Mouse (Mus musculus): ENCODE measurements around the gene Clec10a. TPM values are rescaled to one million over a fixed set of nuclear protein-coding genes. Genes with fewer than 3 reads are reported as not detected.
"Not testable (repeated sequence)": the region's sequence is repeated elsewhere in the genome, so short reads cannot be mapped to it uniquely, and the experiment has no call there.

The Clec10a gene
- polyA plus RNA-seq, 1 experiment = 15.1 TPM

DNA sequence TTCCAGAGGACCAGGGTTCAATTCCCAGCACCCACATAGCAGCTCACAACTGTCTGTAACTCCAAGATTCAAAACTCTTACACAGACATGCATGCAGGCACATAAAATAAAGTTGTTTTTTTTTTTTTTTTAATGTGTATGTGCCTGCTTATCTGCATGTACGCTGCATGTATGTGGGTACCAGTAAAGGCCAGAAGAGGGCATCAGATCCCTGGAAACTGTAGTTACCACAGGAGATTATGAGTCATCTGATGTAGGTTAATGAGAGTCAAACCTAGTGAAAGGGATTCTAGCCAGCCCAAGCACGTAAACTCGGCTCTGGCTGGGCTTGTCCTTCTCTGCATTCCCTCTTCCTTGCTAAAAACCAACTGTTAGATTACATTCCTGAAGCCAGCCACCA is 4.9 kb upstream of the Clec10a start:
- Histone ChIP-seq H3K27ac (ENCODE audit: control insufficient read depth, insufficient read depth, low read depth, low read length, poor library complexity) (no peak overlapping the region), H3K4me3 (replicated peaks; ENCODE audit: control insufficient read depth, low read depth, low read length) (no peak overlapping the region), H3K4me1 (ENCODE audit: control insufficient read depth, insufficient read depth, low read length) (no peaks in the 10 kb centered on the region)
- TF ChIP-seq CTCF (IDR thresholded peaks at IDR 0.05; ENCODE audit: control insufficient read depth, insufficient read depth, low read length) (no peak), POLR2A (IDR thresholded peaks at IDR 0.05; ENCODE audit: borderline replicate concordance, control insufficient read depth, low read depth, low read length) (no peak)
- 71% methylated on average over 3 of the region's 3 CpGs for WGBS

DNA sequence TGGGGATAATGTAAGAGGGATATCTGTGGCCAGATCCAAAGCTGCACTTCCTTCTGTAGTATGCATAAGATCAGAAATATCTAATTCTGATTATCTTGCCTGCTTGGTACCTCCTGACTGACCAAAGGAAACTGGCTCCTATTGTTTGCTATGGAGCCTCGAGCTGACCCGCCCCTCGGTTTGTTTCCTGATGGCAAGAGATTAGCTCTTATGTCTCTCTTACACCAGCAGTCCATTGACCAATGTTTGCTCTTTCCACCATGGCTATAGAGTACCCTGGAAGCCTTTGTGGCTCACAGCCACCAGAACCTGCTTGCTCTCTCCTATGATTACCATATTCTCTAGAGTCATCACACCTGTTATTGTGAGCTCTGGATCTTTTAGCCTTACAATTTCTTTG is 6.3 kb downstream of the Clec10a start:
- no peak overlapping the region for H3K4me3 ChIP-seq (replicated peaks; ENCODE audit: control insufficient read depth, low read depth, low read length)
- TF ChIP-seq POLR2A (IDR thresholded peaks at IDR 0.05; ENCODE audit: borderline replicate concordance, control insufficient read depth, low read depth, low read length) (no peak), CTCF (IDR thresholded peaks at IDR 0.05; ENCODE audit: control insufficient read depth, insufficient read depth, low read length) (no peak)
- WGBS = 58% methylated on average over 3 of the region's 3 CpGs
- no peaks in the 10 kb centered on the region; the same call in 1 of the 2 replicates for H3K4me1 ChIP-seq (ENCODE audit: control insufficient read depth, insufficient read depth, low read length)
- no peak overlapping the region for H3K27ac ChIP-seq (ENCODE audit: control insufficient read depth, insufficient read depth, low read depth, low read length, poor library complexity)

DNA sequence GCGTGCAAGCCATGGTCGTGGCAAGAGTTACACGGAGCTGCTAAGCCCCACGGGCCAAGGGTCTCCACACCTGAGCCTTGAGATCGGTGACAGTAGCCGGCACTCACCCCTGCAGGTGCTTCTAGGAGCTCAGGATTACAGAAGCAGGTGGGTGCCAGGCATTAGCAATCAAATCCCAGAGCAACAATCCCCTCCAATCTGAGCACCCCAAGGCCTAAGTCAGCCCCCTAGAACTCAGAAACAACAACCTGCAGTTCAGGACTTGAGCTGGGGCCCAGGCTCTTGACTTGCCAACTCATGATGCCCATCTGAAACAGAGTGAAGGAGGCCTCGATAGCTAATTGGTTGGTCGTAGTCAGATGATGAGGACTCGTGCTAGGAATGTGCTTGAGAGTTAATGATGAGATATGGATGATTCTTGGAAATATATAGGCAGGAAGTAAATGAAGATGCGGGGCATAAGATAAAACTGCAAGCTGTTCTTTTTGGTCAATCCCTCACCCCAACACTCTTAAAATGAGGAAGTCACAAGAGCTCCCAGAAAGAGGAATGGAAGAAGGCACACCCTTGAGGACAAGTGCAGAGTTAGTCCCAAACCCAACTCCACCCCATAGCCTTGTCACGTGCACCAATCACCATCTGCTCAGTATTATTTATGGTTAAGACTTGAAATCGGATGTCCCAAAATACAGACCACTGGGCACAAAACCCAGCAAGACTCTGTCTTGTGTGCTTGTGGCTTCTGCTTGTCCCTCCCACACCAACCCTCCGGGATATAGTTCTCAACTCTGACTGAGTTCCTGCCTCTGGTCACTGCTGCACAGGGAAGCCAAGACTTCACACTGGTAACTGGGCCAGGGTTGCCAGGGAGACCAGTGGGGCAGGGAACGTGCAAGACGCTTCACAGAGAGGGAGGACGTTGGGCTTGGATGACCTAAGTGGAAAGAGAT is 10.2 kb downstream of the Clec10a start:
- H3K4me3 ChIP-seq (replicated peaks; ENCODE audit: control insufficient read depth, low read depth, low read length) = peak overlapping the region; percentile 45
- H3K4me1 ChIP-seq (ENCODE audit: control insufficient read depth, insufficient read depth, low read length) = no peaks in the 10 kb centered on the region; the same call in 1 of the 2 replicates
- no peak for TF ChIP-seq CTCF (IDR thresholded peaks at IDR 0.05; ENCODE audit: control insufficient read depth, insufficient read depth, low read length)
- TF ChIP-seq POLR2A (IDR thresholded peaks at IDR 0.05; ENCODE audit: borderline replicate concordance, control insufficient read depth, low read depth, low read length) = no peak
- peak overlapping the region; percentile 50 for H3K27ac ChIP-seq (ENCODE audit: control insufficient read depth, insufficient read depth, low read depth, low read length, poor library complexity)
- 32% methylated on average over 16 of the region's 16 CpGs for whole genome bisulfite sequencing

DNA sequence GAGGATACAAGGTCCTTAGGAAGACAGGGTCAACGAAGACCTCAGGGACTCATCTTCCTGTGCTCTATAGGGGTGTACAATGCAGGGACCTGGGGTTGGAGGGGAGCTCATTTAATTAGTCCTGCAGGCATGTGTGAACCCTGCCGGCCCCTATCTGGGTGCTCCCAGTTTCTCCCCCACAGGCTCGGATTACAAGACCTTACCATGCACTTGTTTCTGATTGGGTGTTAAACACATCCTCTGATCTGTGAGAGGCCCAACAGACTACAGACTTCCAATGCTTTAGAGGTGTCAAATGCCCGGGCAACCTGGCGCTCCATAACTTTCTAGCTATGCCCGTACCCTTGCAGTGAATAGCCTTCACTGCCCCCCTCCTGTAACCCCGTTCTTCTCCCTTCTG is 12.1 kb downstream of the Clec10a start:
- Histone ChIP-seq H3K27ac (ENCODE audit: control insufficient read depth, insufficient read depth, low read depth, low read length, poor library complexity) (no peak overlapping the region), H3K4me3 (replicated peaks; ENCODE audit: control insufficient read depth, low read depth, low read length) (no peak overlapping the region), H3K4me1 (ENCODE audit: control insufficient read depth, insufficient read depth, low read length) (no peaks in the 10 kb centered on the region; the same call in 1 of the 2 replicates)
- TF ChIP-seq CTCF (IDR thresholded peaks at IDR 0.05; ENCODE audit: control insufficient read depth, insufficient read depth, low read length) (no peak), POLR2A (IDR thresholded peaks at IDR 0.05; ENCODE audit: borderline replicate concordance, control insufficient read depth, low read depth, low read length) (no peak)
- WGBS = 82% methylated on average over 7 of the region's 7 CpGs

DNA sequence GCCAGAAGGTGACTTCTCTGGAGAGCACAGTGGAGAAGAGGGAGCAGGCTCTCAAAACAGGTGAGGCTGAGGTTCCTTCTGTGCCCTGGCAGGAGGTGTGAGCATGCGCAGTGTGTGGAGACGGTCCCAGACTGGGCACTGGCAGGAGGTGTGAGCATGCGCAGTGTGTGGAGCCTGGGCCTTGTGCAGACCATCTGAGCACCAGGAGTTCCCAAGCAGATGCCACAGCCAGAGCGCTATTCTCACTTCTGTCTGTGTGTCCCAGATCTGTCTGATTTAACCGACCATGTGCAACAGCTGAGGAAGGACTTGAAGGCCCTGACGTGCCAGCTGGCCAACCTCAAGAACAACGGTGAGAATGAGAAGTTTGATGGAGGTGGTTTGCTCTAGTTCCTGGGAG is 13.5 kb downstream of the Clec10a start:
- 60% methylated on average over 7 of the region's 7 CpGs for WGBS
- H3K4me1 ChIP-seq (ENCODE audit: control insufficient read depth, insufficient read depth, low read length); H3K4me3 ChIP-seq (replicated peaks; ENCODE audit: control insufficient read depth, low read depth, low read length); H3K27ac ChIP-seq (ENCODE audit: control insufficient read depth, insufficient read depth, low read depth, low read length, poor library complexity): not testable (repeated sequence)

DNA sequence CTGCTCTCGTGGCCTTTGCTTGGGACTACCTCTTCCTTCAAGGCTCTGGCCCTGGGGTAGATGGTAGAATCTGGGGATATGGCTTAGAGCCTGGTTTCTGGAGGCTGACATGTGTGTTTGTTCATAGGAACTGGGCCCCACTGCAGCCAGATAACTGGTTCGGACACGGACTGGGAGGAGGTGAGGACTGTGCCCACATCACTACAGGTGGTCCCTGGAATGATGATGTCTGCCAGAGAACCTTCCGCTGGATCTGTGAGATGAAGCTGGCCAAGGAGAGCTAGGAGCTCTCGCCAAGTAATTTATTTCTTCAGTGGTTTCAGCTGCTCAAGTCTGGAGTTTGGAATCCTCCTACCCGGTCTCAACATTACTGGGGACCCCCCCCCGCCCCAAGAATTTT is 14.3 kb downstream of the Clec10a start:
- WGBS = 76% methylated on average over 7 of the region's 7 CpGs

DNA sequence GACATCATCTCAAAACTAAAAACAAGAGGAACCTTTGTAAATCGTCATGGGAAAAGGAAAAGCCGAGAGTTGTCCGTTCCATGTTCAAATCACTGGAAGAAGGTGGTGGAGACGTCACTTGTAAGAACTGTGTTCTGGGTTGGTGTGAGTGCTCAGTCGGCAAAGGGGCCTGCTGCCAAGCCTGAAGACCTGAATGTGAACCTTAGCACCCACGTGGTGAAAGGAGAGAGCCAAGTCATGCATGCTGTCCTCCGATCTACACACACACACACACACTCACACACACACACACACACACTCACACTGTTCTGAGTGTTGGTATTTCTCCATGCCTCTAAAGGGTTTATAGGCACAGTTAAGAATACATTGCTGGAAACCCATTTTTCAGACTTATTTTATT is 15.2 kb downstream of the Clec10a start:
- no peak overlapping the region for H3K27ac ChIP-seq (ENCODE audit: control insufficient read depth, insufficient read depth, low read depth, low read length, poor library complexity)
- 77% methylated on average over 7 of the region's 7 CpGs for WGBS
- no peaks in the 10 kb centered on the region for H3K4me1 ChIP-seq (ENCODE audit: control insufficient read depth, insufficient read depth, low read length)
- H3K4me3 ChIP-seq (replicated peaks; ENCODE audit: control insufficient read depth, low read depth, low read length) = no peak overlapping the region
- TF ChIP-seq POLR2A (IDR thresholded peaks at IDR 0.05; ENCODE audit: borderline replicate concordance, control insufficient read depth, low read depth, low read length) (no peak), CTCF (IDR thresholded peaks at IDR 0.05; ENCODE audit: control insufficient read depth, insufficient read depth, low read length) (no peak)

More for the DNA sequence above, 14.3 kb downstream of the Clec10a start:
- TF ChIP-seq POLR2A (IDR thresholded peaks at IDR 0.05; ENCODE audit: borderline replicate concordance, control insufficient read depth, low read depth, low read length) (no peak), CTCF (IDR thresholded peaks at IDR 0.05; ENCODE audit: control insufficient read depth, insufficient read depth, low read length) (no peak)
- Histone ChIP-seq H3K4me3 (replicated peaks; ENCODE audit: control insufficient read depth, low read depth, low read length) (no peak overlapping the region), H3K27ac (ENCODE audit: control insufficient read depth, insufficient read depth, low read depth, low read length, poor library complexity) (no peak overlapping the region), H3K4me1 (ENCODE audit: control insufficient read depth, insufficient read depth, low read length) (no peaks in the 10 kb centered on the region)

DNA sequence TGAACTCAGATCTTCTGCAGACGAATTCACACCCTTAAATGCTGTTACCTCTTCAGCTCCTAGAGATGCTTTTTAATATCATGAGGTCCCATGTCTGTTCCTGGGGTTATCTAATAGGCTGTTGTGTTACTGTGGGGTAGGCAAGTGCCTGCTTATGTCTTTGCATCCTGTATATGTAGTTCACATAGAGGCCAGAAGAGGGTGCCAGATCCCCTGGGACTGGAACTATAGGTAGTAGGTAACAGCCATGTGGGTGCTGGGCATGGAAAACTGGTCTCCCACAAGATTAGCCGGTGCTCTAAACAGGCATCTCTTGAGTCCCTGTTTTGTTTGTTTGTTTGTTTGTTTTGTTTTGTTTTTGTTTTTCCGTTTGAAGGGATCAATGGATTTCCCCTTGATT is 15.8 kb downstream of the Clec10a start:
- 56% methylated on average over 3 of the region's 3 CpGs for WGBS
- no peak overlapping the region for H3K4me3 ChIP-seq (replicated peaks; ENCODE audit: control insufficient read depth, low read depth, low read length)
- TF ChIP-seq CTCF (IDR thresholded peaks at IDR 0.05; ENCODE audit: control insufficient read depth, insufficient read depth, low read length) = peak; percentile 25; the same call in 1 of the 2 replicates
- TF ChIP-seq POLR2A (IDR thresholded peaks at IDR 0.05; ENCODE audit: borderline replicate concordance, control insufficient read depth, low read depth, low read length) = no peak

More for the DNA sequence above, 15.8 kb downstream of the Clec10a start:
- Histone ChIP-seq H3K4me1 (ENCODE audit: control insufficient read depth, insufficient read depth, low read length) (no peaks in the 10 kb centered on the region), H3K27ac (ENCODE audit: control insufficient read depth, insufficient read depth, low read depth, low read length, poor library complexity) (no peak overlapping the region)

Measured in bone marrow, adult 2 months (tissue).